Mouse (Mus musculus): Measurements from ENCODE around the gene Meis2.

Gene Meis2

GRCm38 (mm10) chr2:116068461-116068860, 2.8 kb upstream of the Meis2 start:
- no peak for DNase-seq (ENCODE audit: low spot score in 2 of 2)

- DNase-seq (ENCODE audit: low spot score in 2 of 2), result no peak
Measured at GRCm38 (mm10) chr2:116067711-116068110, 2.1 kb upstream of the Meis2 start.

GRCm38 (mm10) chr2:116067065-116067497, 1.4 kb upstream of the Meis2 start:
- DNase-seq (ENCODE audit: low spot score in 2 of 2), result no peak

GRCm38 (mm10) chr2:116066057-116066941, 660 bp upstream of the Meis2 start:
- DNase-seq (ENCODE audit: low spot score in 2 of 2), result no peak

GRCm38 (mm10) chr2:116065057-116065456, 582 bp downstream of the Meis2 start:
- DNase-seq (ENCODE audit: low spot score in 2 of 2), result no peak

GRCm38 (mm10) chr2:116064521-116064920, 1.1 kb downstream of the Meis2 start:
- DNase-seq (ENCODE audit: low spot score in 2 of 2), result no peak

GRCm38 (mm10) chr2:116063819-116064293, 1.8 kb downstream of the Meis2 start:
- no peak for DNase-seq (ENCODE audit: low spot score in 2 of 2)

GRCm38 (mm10) chr2:116062761-116063441, 2.7 kb downstream of the Meis2 start:
- no peak for DNase-seq (ENCODE audit: low spot score in 2 of 2)

- DNase-seq (ENCODE audit: low spot score in 2 of 2), result no peak
Measured at GRCm38 (mm10) chr2:116062251-116062651, 3.4 kb downstream of the Meis2 start.

GRCm38 (mm10) chr2:116061401-116062021, 4.1 kb downstream of the Meis2 start:
- no peak for DNase-seq (ENCODE audit: low spot score in 2 of 2)

GRCm38 (mm10) chr2:116060701-116061400, 4.8 kb downstream of the Meis2 start:
- DNase-seq (ENCODE audit: low spot score in 2 of 2), result no peak

- no peak for DNase-seq (ENCODE audit: low spot score in 2 of 2)
Measured at GRCm38 (mm10) chr2:116060210-116060609, 5.4 kb downstream of the Meis2 start.

- no peak for DNase-seq (ENCODE audit: low spot score in 2 of 2)
Measured at GRCm38 (mm10) chr2:116059661-116060060, 6.0 kb downstream of the Meis2 start.

- DNase-seq (ENCODE audit: low spot score in 2 of 2), result no peak
Measured at GRCm38 (mm10) chr2:116059066-116059465, 6.6 kb downstream of the Meis2 start.

- no peak for DNase-seq (ENCODE audit: low spot score in 2 of 2)
Measured at GRCm38 (mm10) chr2:116058511-116058910, 7.1 kb downstream of the Meis2 start.

- DNase-seq (ENCODE audit: low spot score in 2 of 2), result no peak
Measured at GRCm38 (mm10) chr2:116056826-116057225, 8.8 kb downstream of the Meis2 start.

- DNase-seq (ENCODE audit: low spot score in 2 of 2), result no peak
Measured at GRCm38 (mm10) chr2:116055686-116056620, 9.7 kb downstream of the Meis2 start.

GRCm38 (mm10) chr2:116053931-116054330, 11.7 kb downstream of the Meis2 start:
- DNase-seq (ENCODE audit: low spot score in 2 of 2), result no peak

- no peak for DNase-seq (ENCODE audit: low spot score in 2 of 2)
Measured at GRCm38 (mm10) chr2:116052688-116053421, 12.8 kb downstream of the Meis2 start.

Measured in spleen, postnatal 14 days (tissue).